Mouse (Mus musculus): ENCODE results near the gene Mfap1b. TPM values are rescaled to one million over a fixed set of nuclear protein-coding genes. Genes with fewer than 3 reads are reported as not detected.

Gene Mfap1b
- total and polyA plus RNA-seq, 3 experiments: 15.6 to 29.7 (median 24.3) TPM

GRCm38 (mm10) chr2:121434854-121435253 is 39.0 kb downstream of the Mfap1b start (continued):
- TF ChIP-seq PAX5 (IDR thresholded peaks at IDR 0.05; ENCODE audit: low read length) (no peak), TCF12 (IDR thresholded peaks at IDR 0.05; ENCODE audit: low read depth, low read length) (no peak), MYC (IDR thresholded peaks at IDR 0.05; ENCODE audit: low read depth, low read length) (no peak)

- in situ Hi-C loops (cut with MboI; ENCODE audit: low pct_ligation_motif_present, low pct_unique_long_range_greater_than_20kb, low sequenced_read_pairs): no loop called here
- Histone ChIP-seq H3K4me3 (replicated peaks in 1 of 3; ENCODE audit: low read depth in 2 of 3, low read length in 2 of 3, poor library complexity in 1 of 3) (no peak overlapping the region), H3K9ac (ENCODE audit: insufficient read depth, low read depth) (no peak overlapping the region), H3K27ac (ENCODE audit: insufficient read depth, low read depth) (no peak overlapping the region), H3K4me1 (ENCODE audit: control insufficient read depth in 1 of 2, insufficient read depth in 2 of 2) (peaks cover 0 to 8% of the 10 kb centered on the region in 2 experiments; a peak in 2 of 4 replicates), H3K4me2 (ENCODE audit: insufficient read depth, low read depth, poor library complexity, severe bottlenecking) (no peak overlapping the region), H3K36me3 (replicated peaks in 1 of 2; ENCODE audit: control insufficient read depth in 1 of 2, insufficient read depth in 1 of 2, low read length in 1 of 2) (peaks cover 44 to 82% of the 10 kb centered on the region in 2 experiments), H3K27me3 (replicated peaks) (no peaks in the 10 kb centered on the region), H3K79me2 (replicated peaks; ENCODE audit: control insufficient read depth, extremely low read depth, insufficient read depth, poor library complexity, severe bottlenecking) (peaks cover 38% of the 10 kb centered on the region), H3K9me3 (replicated peaks; ENCODE audit: low read length) (no peaks in the 10 kb centered on the region)
- DNase-seq (ENCODE audit: extremely low read depth): no peak
- dilution Hi-C loops (cut with MboI; ENCODE audit: extremely low pct_ligation_motif_present, extremely low pct_unique_long_range_greater_than_20kb, low sequenced_read_pairs): no loop called here
- no peak for TF ChIP-seq KAT2A (IDR thresholded peaks at IDR 0.05; ENCODE audit: insufficient replicate concordance, low read length)
- TF ChIP-seq ZNF384 (IDR thresholded peaks at IDR 0.05; ENCODE audit: low read depth, low read length): no peak
- TF ChIP-seq SMC3 (IDR thresholded peaks at IDR 0.05; ENCODE audit: low read depth, low read length): no peak
- TF ChIP-seq CTCF (conservative IDR thresholded peaks at IDR 0.05 in 1 of 2, IDR thresholded peaks at IDR 0.05 in 1 of 2; ENCODE audit: low read depth in 2 of 2, low read length in 2 of 2): no peak
- no peak for TF ChIP-seq CHD1 (IDR thresholded peaks at IDR 0.05; ENCODE audit: low read depth, low read length)
- no peak for TF ChIP-seq NRF1 (IDR thresholded peaks at IDR 0.05; ENCODE audit: low read depth, low read length)
- TF ChIP-seq MEF2A (IDR thresholded peaks at IDR 0.05; ENCODE audit: borderline replicate concordance, low read depth, low read length): no peak
- no peak for TF ChIP-seq EP300 (IDR thresholded peaks at IDR 0.05; ENCODE audit: low read length)
- TF ChIP-seq POLR2AphosphoS2 (IDR thresholded peaks at IDR 0.05; ENCODE audit: low read depth, low read length): no peak
- no peak for TF ChIP-seq BHLHE40 (IDR thresholded peaks at IDR 0.05; ENCODE audit: low read depth, low read length)
These were observed 48.0 kb downstream of the Mfap1b start for GRCm38 (mm10) chr2:121425890-121426289.

- H3K27ac ChIP-seq (ENCODE audit: insufficient read depth, low read depth): no peak overlapping the region
- no peak for TF ChIP-seq CTCF (conservative IDR thresholded peaks at IDR 0.05 in 1 of 2, IDR thresholded peaks at IDR 0.05 in 1 of 2; ENCODE audit: low read depth in 2 of 2, low read length in 2 of 2)
- no peak overlapping the region for H3K4me3 ChIP-seq (replicated peaks in 1 of 3; ENCODE audit: low read depth in 2 of 3, low read length in 2 of 3, poor library complexity in 1 of 3)
- DNase-seq (ENCODE audit: extremely low read depth): no peak
- dilution Hi-C loops (cut with MboI; ENCODE audit: extremely low pct_ligation_motif_present, extremely low pct_unique_long_range_greater_than_20kb, low sequenced_read_pairs) (no loop called here), in situ Hi-C loops (cut with MboI; ENCODE audit: low pct_ligation_motif_present, low pct_unique_long_range_greater_than_20kb, low sequenced_read_pairs) (no loop called here)
- no peaks in the 10 kb centered on the region for H3K27me3 ChIP-seq (replicated peaks)
- no peak overlapping the region for H3K4me2 ChIP-seq (ENCODE audit: insufficient read depth, low read depth, poor library complexity, severe bottlenecking)
- H3K9me3 ChIP-seq (replicated peaks; ENCODE audit: low read length): no peaks in the 10 kb centered on the region
- no peak overlapping the region for H3K9ac ChIP-seq (ENCODE audit: insufficient read depth, low read depth)
- peaks cover 8 to 24% of the 10 kb centered on the region in 2 experiments; a peak in 3 of 4 replicates for H3K4me1 ChIP-seq (ENCODE audit: control insufficient read depth in 1 of 2, insufficient read depth in 2 of 2)
- H3K36me3 ChIP-seq (replicated peaks in 1 of 2; ENCODE audit: control insufficient read depth in 1 of 2, insufficient read depth in 1 of 2, low read length in 1 of 2): peaks cover 31 to 76% of the 10 kb centered on the region in 2 experiments
- peaks cover 56% of the 10 kb centered on the region for H3K79me2 ChIP-seq (replicated peaks; ENCODE audit: control insufficient read depth, extremely low read depth, insufficient read depth, poor library complexity, severe bottlenecking)
These were observed 50.7 kb downstream of the Mfap1b start for GRCm38 (mm10) chr2:121423166-121423565.
